Mouse (Mus musculus) G1E (cell line): ENCODE measurements at regions not wholly inside any gene's neighbourhood (a gene's known extent, or its start where the extent isn't known, plus 50 kb on each side); places are given as distances from the start of the nearest gene placed in this dataset.
"Not testable (repeated sequence)": the region's sequence is repeated elsewhere in the genome, so short reads cannot be mapped to it uniquely, and the experiment has no call there.

Source experiments
- CTCF ChIP-seq: IDR thresholded peaks from 2 replicates; pipeline ENCODE4 v1.5.1; 2012; ENCODE audit warnings: low read depth, low read length, inconsistent platforms, mixed read lengths
- GATA1 ChIP-seq: IDR thresholded peaks from 2 replicates; pipeline ENCODE4 v1.6.1; 2012; ENCODE audit warnings: borderline replicate concordance, low read length, inconsistent platforms, mixed read lengths
- POLR2AphosphoS5 ChIP-seq: IDR thresholded peaks from 2 replicates; pipeline ENCODE4 v1.6.1; 2012; ENCODE audit warnings: low read depth, low read length, inconsistent platforms; ENCODE audit not compliant: insufficient replicate concordance

- not testable (repeated sequence) for TF ChIP-seq CTCF, GATA1, POLR2AphosphoS5
Observed at GRCm38 (mm10) chr3:22320425-22320824, 244.0 kb downstream of the Tbl1xr1 start.
